Mouse (Mus musculus) kidney, adult 2 months (tissue): ENCODE measurements around the gene Fbxl19. TPM values are rescaled to one million over a fixed set of nuclear protein-coding genes. Genes with fewer than 3 reads are reported as not detected.

Source experiments
- DNase-seq: peaks from one replicate; pipeline ENCODE4 v3.0.0; 2021
- H3K27ac ChIP-seq: fragments of 200-500 bp; 2 replicates; pipeline ENCODE4 v1.5.1; 2012; ENCODE audit warnings: low read depth, low read length, control low read depth, inconsistent platforms; ENCODE audit not compliant: insufficient read depth
- H3K27me3 ChIP-seq: fragments of 200-500 bp; replicated peaks from 2 replicates; pipeline ENCODE4 v1.6.1; 2012; ENCODE audit warnings: mild to moderate bottlenecking, moderate library complexity, low read length, inconsistent platforms; ENCODE audit not compliant: control insufficient read depth, insufficient read depth
- H3K36me3 ChIP-seq: fragments of 200-500 bp; 2 replicates; pipeline ENCODE4 v1.6.1; 2012; ENCODE audit warnings: mild to moderate bottlenecking, moderate library complexity, low read length, inconsistent platforms; ENCODE audit not compliant: control insufficient read depth, insufficient read depth
- H3K4me1 ChIP-seq: fragments of 200-500 bp; 2 replicates; pipeline ENCODE4 v1.6.1; 2011; ENCODE audit warnings: low read length; ENCODE audit not compliant: control insufficient read depth, insufficient read depth
- H3K4me3 ChIP-seq: fragments of 200-500 bp; 2 replicates; pipeline ENCODE4 v1.5.1; 2011; ENCODE audit warnings: mild to moderate bottlenecking, low read depth, low read length, control low read depth; ENCODE audit not compliant: insufficient read depth
- CTCF ChIP-seq: fragments of 200-500 bp; conservative IDR thresholded peaks from 2 replicates; pipeline ENCODE4 v1.5.1; 2011; ENCODE audit warnings: low read depth, mild to moderate bottlenecking, control low read depth, low read length, moderate library complexity, mixed read lengths; ENCODE audit not compliant: insufficient read depth, insufficient read length
- POLR2A ChIP-seq: fragments of 200-500 bp; IDR thresholded peaks from one replicate; pipeline ENCODE4 v1.6.1; 2011; ENCODE audit warnings: low read depth, low read length, control low read depth
- WGBS: fragments of 180-500 bp; shearing (Covaris S2); methylation state at CpG from one replicate; pipeline ENCODE4 v1.1.7; 2018; 5-methylcytosine and 5-hydroxymethylcytosine counted together
- polyA plus RNA-seq: library from polyadenylated mRNA; depleted of rRNA; stranded (reverse); fragments of >200 nt; gene quantifications from 2 replicates; pipeline ENCODE4 v1.2.3, GENCODE M21; 2012

Gene Fbxl19
- polyA plus RNA-seq, 1 experiment: 14.6 TPM

DNA sequence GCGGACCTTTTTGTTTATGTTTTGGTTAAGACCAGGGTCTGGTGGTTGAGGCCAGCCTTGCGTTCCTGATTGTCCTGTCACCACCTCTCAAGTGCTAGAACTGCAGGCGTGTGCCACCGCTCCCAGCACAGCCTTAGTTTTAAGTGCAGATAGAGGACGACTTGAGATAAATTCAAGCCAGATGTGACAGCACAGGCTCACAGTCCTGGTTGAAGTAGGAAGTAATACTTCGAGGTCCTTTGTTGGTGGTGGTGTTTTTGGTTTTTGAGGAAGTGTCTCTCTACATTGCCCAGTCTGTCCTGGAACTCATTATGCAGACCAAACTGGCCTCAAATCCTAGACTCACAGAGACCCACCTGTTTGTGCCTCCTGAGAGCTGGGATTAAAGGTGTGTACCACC, 15.4 kb downstream of the Fbxl19 start:
- no peaks in the 10 kb centered on the region for H3K36me3 ChIP-seq
- no peak for TF ChIP-seq POLR2A
- no peak for TF ChIP-seq CTCF
- no peak overlapping the region for H3K4me3 ChIP-seq
- no peak for DNase-seq
- no peak overlapping the region for H3K27ac ChIP-seq
- H3K4me1 ChIP-seq: 0 out of 2 replicates have a peak, but pooled peaks cover 3% of the 10 kb centered on the region
- H3K27me3 ChIP-seq: no peaks in the 10 kb centered on the region
- 74% methylated on average over 6 of the region's 6 CpGs for WGBS

DNA sequence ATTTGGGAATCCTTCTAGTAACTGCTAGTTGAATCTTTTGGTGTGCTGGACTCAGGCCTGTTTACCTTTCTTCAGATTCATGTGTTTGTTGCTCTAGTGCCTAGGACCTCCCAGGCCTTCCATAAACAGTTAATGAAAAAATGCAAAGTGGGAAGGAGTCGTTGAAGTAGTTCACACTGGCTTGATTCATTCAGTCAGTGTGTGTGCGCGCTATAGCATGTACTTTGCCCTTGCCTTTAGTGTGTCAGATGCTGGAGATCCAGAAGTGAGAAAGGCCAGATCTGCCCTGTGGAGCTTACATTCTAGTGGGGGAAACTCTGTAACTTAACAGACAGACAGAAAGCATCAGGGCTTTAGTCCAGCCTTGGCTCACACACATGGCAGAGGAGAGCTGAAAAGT, 16.1 kb downstream of the Fbxl19 start:
- H3K27me3 ChIP-seq: no peaks in the 10 kb centered on the region
- DNase-seq: no peak
- 0 out of 2 replicates have a peak, but pooled peaks cover 3% of the 10 kb centered on the region for H3K4me1 ChIP-seq
- no peak for TF ChIP-seq CTCF
- no peak for TF ChIP-seq POLR2A
- WGBS: 56% methylated on average over 3 of the region's 3 CpGs
- no peak overlapping the region for H3K4me3 ChIP-seq
- no peak overlapping the region for H3K27ac ChIP-seq
- no peaks in the 10 kb centered on the region for H3K36me3 ChIP-seq

DNA sequence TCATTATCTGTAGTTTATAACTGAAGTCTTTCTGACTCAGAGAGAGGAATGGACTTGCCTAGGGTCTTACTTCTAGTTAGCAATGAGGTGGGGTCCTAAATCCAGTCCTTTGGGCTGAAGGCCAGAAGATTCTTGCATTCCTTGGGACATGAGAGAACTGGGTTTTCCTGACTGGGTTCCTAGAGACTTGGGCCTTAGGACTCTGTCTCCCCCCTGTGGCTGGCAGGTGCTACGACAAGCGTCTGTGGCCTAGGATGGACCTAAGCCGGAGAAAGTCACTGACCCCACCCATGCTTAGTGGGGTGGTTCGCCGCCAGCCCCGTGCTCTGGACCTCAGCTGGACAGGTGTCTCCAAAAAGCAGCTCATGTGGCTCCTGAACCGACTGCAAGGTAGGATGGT, 16.7 kb downstream of the Fbxl19 start:
- no peaks in the 10 kb centered on the region for H3K36me3 ChIP-seq

DNA sequence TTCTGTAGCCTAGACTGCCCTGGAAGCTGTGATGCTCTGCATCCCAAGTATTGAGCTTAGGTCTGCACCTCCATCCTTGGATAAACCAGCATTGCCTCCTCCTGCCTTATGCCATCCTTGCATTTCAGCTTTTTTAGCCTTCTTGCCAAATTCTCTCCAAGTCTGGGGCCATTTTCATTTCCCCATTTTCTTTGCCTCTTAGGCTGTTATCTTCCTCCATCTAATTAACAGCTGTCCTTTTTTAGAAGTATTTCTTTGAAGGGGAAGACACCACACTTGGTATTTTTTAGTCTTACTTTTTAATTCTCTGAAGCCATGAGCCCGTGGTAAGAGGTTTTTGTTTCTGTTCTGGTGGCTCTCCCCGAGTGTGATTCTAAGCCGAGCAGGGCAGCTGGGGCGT, 19.3 kb downstream of the Fbxl19 start:
- Histone ChIP-seq H3K36me3 (no peaks in the 10 kb centered on the region), H3K27ac (no peak overlapping the region), H3K4me1 (0 out of 2 replicates have a peak, but pooled peaks cover 3% of the 10 kb centered on the region), H3K27me3 (no peaks in the 10 kb centered on the region), H3K4me3 (no peak overlapping the region)
- DNase-seq: no peak
- WGBS: 87% methylated on average over 4 of the region's 4 CpGs
- TF ChIP-seq POLR2A (no peak), CTCF (no peak)

More for the DNA sequence above, 16.7 kb downstream of the Fbxl19 start:
- WGBS: 11% methylated on average over 7 of the region's 7 CpGs
- Histone ChIP-seq H3K27me3 (no peaks in the 10 kb centered on the region), H3K4me3 (no peak overlapping the region), H3K4me1 (0 out of 2 replicates have a peak, but pooled peaks cover 3% of the 10 kb centered on the region), H3K27ac (no peak overlapping the region)
- TF ChIP-seq POLR2A (no peak), CTCF (peak; percentile 88)
- DNase-seq: peak; percentile 74

DNA sequence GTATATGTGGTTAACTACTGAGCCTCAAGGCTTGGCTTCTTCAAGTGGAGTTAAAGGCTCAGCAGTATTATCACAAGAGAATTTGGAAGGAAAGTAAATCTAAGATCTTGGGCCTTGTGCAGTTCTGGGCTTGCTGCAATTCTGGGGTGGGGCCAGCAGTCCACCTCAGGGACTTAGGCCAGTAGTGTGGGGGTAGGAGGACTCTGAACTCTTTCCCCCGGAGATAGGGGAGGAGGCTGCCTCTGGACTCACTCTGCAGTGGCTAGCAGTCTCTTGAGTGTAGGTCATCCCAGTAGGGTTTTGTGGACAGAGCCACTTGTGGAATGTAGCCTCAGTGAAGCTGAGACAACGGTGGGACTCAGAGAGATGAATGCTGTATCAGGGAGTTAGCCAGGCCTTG, 21.4 kb downstream of the Fbxl19 start:
- no peaks in the 10 kb centered on the region for H3K27me3 ChIP-seq
- peak; percentile 48 for DNase-seq
- no peaks in the 10 kb centered on the region for H3K36me3 ChIP-seq
- peaks cover 5% of the 10 kb centered on the region; the same call in 1 of the 2 replicates for H3K4me1 ChIP-seq
- WGBS: 54% methylated on average over 2 of the region's 2 CpGs
- no peak overlapping the region for H3K4me3 ChIP-seq
- no peak for TF ChIP-seq POLR2A
- TF ChIP-seq CTCF: no peak
- no peak overlapping the region for H3K27ac ChIP-seq

DNA sequence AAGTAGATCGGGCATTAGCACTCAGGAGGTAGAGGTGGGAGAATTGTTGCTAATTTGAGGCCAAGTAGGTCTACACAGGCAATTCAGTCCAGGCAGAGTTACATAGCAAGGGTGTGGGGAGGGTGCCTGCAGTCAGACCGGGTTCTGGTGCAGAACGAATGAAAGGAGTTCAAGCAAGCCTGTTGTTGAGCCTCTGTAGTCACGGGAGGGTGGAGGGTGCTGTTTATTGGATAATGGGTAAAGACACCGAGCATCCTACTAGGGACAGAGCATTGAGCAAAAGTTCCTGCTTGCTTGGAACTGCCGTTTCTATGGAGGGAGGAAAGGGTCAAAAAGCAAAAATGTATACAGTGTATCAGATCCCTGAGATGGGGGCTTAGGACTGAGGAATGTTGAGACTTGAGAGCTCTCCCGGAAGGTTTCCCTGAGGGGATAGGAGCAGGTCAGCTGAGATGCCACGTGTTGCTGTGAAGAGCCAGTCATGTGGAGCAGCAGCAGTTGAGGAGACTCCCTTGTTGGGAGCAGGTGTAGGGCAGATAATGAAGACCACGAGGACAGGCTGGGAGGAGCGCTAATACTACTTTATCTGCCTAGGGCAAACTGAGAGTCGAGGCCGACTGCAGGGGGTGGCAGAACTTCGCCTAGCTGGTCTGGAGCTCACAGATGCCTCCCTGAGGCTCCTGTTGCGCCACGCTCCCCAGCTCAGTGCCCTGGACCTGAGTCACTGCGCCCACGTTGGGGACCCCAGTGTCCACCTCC, 22.7 kb downstream of the Fbxl19 start:
- Histone ChIP-seq H3K27me3 (no peaks in the 10 kb centered on the region), H3K4me3 (no peak overlapping the region), H3K27ac (no peak overlapping the region), H3K4me1 (peaks cover 6% of the 10 kb centered on the region; the same call in 1 of the 2 replicates), H3K36me3 (no peaks in the 10 kb centered on the region)
- no peak for DNase-seq
- 74% methylated on average over 17 of the region's 17 CpGs for WGBS
- TF ChIP-seq POLR2A (no peak), CTCF (no peak)

DNA sequence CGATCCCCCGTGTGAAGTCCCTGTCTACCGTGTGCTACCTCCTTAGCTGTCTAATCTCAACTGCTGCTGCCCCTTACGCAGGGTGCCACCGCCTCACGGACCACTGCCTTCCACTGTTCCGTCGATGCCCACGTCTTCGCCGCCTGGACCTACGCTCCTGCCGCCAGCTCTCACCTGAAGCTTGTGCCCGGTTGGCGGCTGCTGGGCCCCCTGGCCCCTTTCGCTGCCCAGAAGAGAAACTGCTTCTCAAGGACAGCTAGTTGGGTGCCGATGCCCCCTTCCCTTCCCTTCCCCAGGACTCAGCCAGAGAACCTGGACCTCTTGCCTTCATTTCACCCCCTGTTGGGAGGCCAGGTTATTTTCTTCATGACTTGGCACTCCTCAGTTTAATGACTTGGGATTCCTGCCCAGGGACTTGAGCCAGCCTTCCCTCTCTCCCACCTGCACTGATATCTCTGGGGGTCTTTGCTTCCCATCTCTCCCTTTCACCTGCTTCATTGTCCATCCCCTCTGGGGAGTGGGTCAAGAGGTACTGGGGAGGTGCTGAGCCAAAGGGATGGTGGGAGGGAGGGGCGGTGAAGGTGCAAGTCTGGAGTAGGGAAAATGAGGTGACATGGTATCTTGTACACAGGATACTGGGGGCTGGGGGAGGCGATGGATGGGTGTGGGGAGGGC, 23.5 kb downstream of the Fbxl19 start:
- H3K27me3 ChIP-seq: no peaks in the 10 kb centered on the region
- peaks cover 6% of the 10 kb centered on the region; the same call in 1 of the 2 replicates for H3K4me1 ChIP-seq
- H3K36me3 ChIP-seq: no peaks in the 10 kb centered on the region
- 93% methylated on average over 19 of the region's 19 CpGs for WGBS
- H3K27ac ChIP-seq: no peak overlapping the region
- no peak for TF ChIP-seq CTCF
- TF ChIP-seq POLR2A: no peak
- no peak for DNase-seq
- H3K4me3 ChIP-seq: no peak overlapping the region
